Mouse (Mus musculus): Measurements from ENCODE around the gene Pwwp2b. TPM values are rescaled to one million over a fixed set of nuclear protein-coding genes. Genes with fewer than 3 reads are reported as not detected.

Gene Pwwp2b
- 11.0 and 12.2 TPM in 2 replicates for polyA plus RNA-seq (2012)

GRCm38 (mm10) chr7:139247881-139248614 lies at the start of gene Pwwp2b:
Pwwp2b (plus strand) TSS chr7:139248482.

GRCm38 (mm10) chr7:139212754-139213745 lies 35.2 kb upstream of the Pwwp2b start, which contains the start of the genes Lrrc27 and Stk32c:
Lrrc27 (plus strand) TSS chr7:139212988.
Stk32c (minus strand) TSS chr7:139213307.

Other genes with a start within 250 kb of the Pwwp2b start
- gene Dpysl4, start 162.5 kb upstream of the Pwwp2b start, polyA plus RNA-seq (2012): 0.03 TPM in 1 of 2 replicates, not detected in the other
- gene Lrrc27, start 35.5 kb upstream of the Pwwp2b start, polyA plus RNA-seq (2012): 1.5 TPM in 2 replicates
- 0.26 and 0.38 TPM in 2 replicates for gene Stk32c, start 35.2 kb upstream of the Pwwp2b start, polyA plus RNA-seq (2012)
- gene Inpp5a, start 140.6 kb downstream of the Pwwp2b start, polyA plus RNA-seq (2012): 14.0 and 15.8 TPM in 2 replicates

All from megakaryocyte-erythroid progenitor cell, adult 5 weeks (primary cell).